Mouse (Mus musculus) T-cell, adult 2 months (primary cell): ENCODE results near the gene Lrrc46.

ENCODE experiments used
- DNase-seq: peaks from one replicate; pipeline ENCODE4 v3.0.0; 2022; ENCODE audit warnings: low spot score

The Lrrc46 gene

GRCm38 (mm10) chr11:97009198-97009790 is 31.9 kb downstream of the Lrrc46 start:
- no peak for DNase-seq

- peak; percentile 42 for DNase-seq
These were observed 34.0 kb downstream of the Lrrc46 start for GRCm38 (mm10) chr11:97007093-97007794.

GRCm38 (mm10) chr11:97003170-97003569 is 38.0 kb downstream of the Lrrc46 start:
- no peak for DNase-seq

- DNase-seq: no peak
These were observed 43.7 kb downstream of the Lrrc46 start for GRCm38 (mm10) chr11:96997380-96997956.

- DNase-seq: no peak
These were observed 44.3 kb downstream of the Lrrc46 start for GRCm38 (mm10) chr11:96996773-96997379.

GRCm38 (mm10) chr11:96995836-96996772 is 45.1 kb downstream of the Lrrc46 start:
- DNase-seq: peak; percentile 89

GRCm38 (mm10) chr11:96995031-96995430 is 46.2 kb downstream of the Lrrc46 start:
- DNase-seq: no peak

- DNase-seq: peak; percentile 67
These were observed 48.4 kb downstream of the Lrrc46 start for GRCm38 (mm10) chr11:96992722-96993311.

- no peak for DNase-seq
These were observed 49.7 kb downstream of the Lrrc46 start for GRCm38 (mm10) chr11:96991501-96991900.

GRCm38 (mm10) chr11:96987873-96988655 is 53.1 kb downstream of the Lrrc46 start:
- DNase-seq: peak; percentile 87

- no peak for DNase-seq
These were observed 54.7 kb downstream of the Lrrc46 start for GRCm38 (mm10) chr11:96986463-96986862.

GRCm38 (mm10) chr11:96984903-96985302 is 56.3 kb downstream of the Lrrc46 start:
- DNase-seq: no peak
